Mouse (Mus musculus): ENCODE data around the gene Pigs. TPM values are rescaled to one million over a fixed set of nuclear protein-coding genes. Genes with fewer than 3 reads are reported as not detected.

Pigs gene
- polyA plus RNA-seq (2012; rRNA removed): 88.3 and 95.0 TPM in 2 replicates

DNA sequence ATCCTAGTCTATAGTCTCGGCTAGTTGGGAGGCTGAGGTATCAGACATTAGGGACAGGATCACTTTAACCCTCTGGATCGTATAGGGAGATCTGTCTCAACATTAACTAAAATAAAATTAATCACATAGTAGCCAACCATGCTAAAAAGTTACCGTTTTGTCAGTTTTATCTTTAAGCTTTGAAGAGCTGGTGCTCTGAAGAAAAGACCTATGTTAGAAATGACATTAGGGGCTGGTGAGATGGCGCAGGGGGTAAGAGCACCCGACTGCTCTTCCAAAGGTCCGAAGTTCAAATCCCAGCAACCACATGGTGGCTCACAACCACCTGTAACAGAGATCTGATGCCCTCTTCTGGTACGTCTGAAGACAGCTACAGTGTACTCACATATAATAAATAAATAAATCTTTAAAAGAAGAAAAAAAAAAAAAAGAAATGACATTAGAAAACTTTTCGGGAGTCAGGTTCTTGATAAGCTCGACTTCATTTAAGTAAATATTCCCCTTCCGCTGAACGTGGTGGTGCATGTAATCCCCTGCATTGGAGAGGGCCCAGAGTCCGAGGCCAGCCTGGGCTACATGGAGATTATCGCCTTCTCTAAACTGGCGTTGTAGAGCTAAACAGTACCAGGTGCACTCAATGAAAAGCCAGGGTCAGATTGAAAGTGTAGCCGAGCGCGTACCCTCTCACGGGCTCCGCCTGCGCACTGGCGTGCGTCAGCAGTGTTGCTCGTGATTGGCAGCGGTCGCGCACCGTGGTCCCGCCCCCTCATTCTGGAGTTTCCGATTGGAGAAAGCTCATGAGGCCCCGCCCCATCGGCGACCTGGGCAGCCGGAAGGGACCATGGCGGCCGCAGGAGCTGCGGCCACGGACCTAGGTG is at the start of gene Pigs:
Gene Pigs, plus strand, starts transcription at position 782 of the 878 bp plus-strand sequence.
- H3K36me3 ChIP-seq (ENCODE audit: control insufficient read depth, insufficient read depth, low read length): no peaks in the 10 kb centered on the region
- peak within 1 kb of the TSS; percentile 84 for H3K4me3 ChIP-seq (ENCODE audit: control insufficient read depth, insufficient read depth, low read length)

DNA sequence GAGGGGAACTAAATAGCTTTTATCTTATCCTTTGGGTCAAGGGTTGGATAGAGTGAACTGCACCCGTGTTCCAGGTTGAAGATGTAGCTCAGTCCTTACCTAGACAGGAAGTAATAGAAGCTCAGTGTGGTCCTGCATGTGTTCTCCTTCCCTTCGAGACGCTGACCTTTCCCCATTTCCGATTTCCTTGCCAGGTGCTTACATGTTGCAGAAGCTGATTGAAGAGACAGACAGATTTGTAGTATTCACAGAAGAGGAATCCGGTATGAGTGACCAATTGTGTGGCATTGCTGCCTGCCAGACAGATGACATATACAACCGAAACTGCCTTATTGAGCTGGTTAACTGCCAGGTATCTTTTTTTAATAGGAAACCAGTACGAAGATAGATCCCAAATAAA is 49.4 kb upstream of the Pigs start:
- Histone ChIP-seq H3K36me3 (ENCODE audit: control insufficient read depth, insufficient read depth, low read length) (peaks cover 98% of the 10 kb centered on the region), H3K27ac (ENCODE audit: control insufficient read depth, insufficient read depth, low read length) (no peak overlapping the region), H3K4me3 (ENCODE audit: control insufficient read depth, insufficient read depth, low read length) (no peak overlapping the region), H3K27me3 (ENCODE audit: control insufficient read depth, insufficient read depth, low read length) (no peaks in the 10 kb centered on the region), H3K4me1 (replicated peaks; ENCODE audit: control insufficient read depth, insufficient read depth, low read length) (no peaks in the 10 kb centered on the region)
- DNase-seq: no peak
- TF ChIP-seq CTCF (IDR thresholded peaks at IDR 0.05; ENCODE audit: borderline replicate concordance, control insufficient read depth, extremely low read depth, insufficient read depth, low read length, poor library complexity) (no peak), POLR2A (IDR thresholded peaks at IDR 0.05; ENCODE audit: control insufficient read depth, extremely low read depth, insufficient read depth, low read length, poor library complexity) (no peak)
- 93% methylated on average over 7 of the region's 7 CpGs for WGBS

More for the DNA sequence above, at the start of gene Pigs:
- Histone ChIP-seq H3K27me3 (ENCODE audit: control insufficient read depth, insufficient read depth, low read length) (no peaks in the 10 kb centered on the region), H3K4me1 (replicated peaks; ENCODE audit: control insufficient read depth, insufficient read depth, low read length) (peaks cover 7% of the 10 kb centered on the region), H3K27ac (ENCODE audit: control insufficient read depth, insufficient read depth, low read length) (peak within 1 kb of the TSS; percentile 37; the same call in 1 of the 2 replicates)
- TF ChIP-seq POLR2A (IDR thresholded peaks at IDR 0.05; ENCODE audit: control insufficient read depth, extremely low read depth, insufficient read depth, low read length, poor library complexity): peak; percentile 77
- TF ChIP-seq CTCF (IDR thresholded peaks at IDR 0.05; ENCODE audit: borderline replicate concordance, control insufficient read depth, extremely low read depth, insufficient read depth, low read length, poor library complexity): peak; percentile 57; the same call in 1 of the 2 replicates
- 12% methylated on average over 37 of the region's 37 CpGs for WGBS
- DNase-seq: peak; percentile 96

DNA sequence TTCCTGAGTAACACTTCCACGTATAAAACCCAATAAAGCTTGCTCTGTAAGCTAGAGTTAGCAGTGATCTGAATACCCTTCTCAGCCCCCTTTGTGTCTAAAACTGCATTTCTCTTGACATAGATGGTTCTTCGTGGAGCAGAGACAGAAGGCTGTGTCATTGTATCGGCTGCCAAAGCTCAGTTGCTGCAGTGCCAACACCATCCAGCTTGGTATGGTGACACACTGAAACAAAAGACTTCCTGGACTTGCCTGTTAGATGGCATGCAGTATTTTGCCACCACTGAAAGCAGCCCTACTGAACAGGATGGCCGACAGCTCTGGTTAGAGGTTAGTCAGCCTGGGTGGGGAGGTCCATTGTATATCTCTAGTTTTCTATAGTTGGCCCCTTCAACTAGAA is 48.6 kb upstream of the Pigs start:
- H3K36me3 ChIP-seq (ENCODE audit: control insufficient read depth, insufficient read depth, low read length): peaks cover 98% of the 10 kb centered on the region
- no peak overlapping the region for H3K27ac ChIP-seq (ENCODE audit: control insufficient read depth, insufficient read depth, low read length)
- no peaks in the 10 kb centered on the region for H3K4me1 ChIP-seq (replicated peaks; ENCODE audit: control insufficient read depth, insufficient read depth, low read length)
- TF ChIP-seq CTCF (IDR thresholded peaks at IDR 0.05; ENCODE audit: borderline replicate concordance, control insufficient read depth, extremely low read depth, insufficient read depth, low read length, poor library complexity) (no peak), POLR2A (IDR thresholded peaks at IDR 0.05; ENCODE audit: control insufficient read depth, extremely low read depth, insufficient read depth, low read length, poor library complexity) (no peak)
- H3K27me3 ChIP-seq (ENCODE audit: control insufficient read depth, insufficient read depth, low read length): no peaks in the 10 kb centered on the region
- no peak for DNase-seq
- no peak overlapping the region for H3K4me3 ChIP-seq (ENCODE audit: control insufficient read depth, insufficient read depth, low read length)
- WGBS: 96% methylated on average over 4 of the region's 4 CpGs

DNA sequence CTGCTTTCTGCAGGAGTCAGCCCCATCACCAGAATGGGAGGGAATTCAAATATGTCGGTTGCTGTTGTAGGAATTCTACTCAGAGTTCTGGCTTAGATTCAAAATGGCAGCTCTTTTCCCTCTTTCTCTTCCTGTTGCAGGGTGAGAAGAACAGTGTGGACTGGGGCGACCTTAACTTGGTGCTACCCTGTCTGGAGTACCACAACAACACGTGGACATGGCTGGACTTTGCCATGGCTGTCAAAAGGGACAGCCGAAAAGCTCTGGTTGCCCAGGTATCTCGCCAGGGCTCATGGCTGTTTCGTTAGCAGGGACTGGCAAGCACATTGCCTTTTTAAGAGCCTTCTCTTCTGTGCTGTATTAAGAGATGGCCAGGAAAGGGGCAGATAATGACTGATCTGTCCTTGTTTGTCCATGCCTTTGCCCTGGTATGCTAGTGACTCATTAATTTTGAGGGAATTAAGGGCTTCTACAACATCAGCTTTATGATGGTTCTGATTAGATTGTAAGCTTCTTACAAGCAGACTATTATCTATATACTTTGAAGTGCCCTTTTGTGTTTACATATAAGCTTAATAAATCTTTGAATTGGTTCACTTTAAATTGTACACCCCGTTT is 39.0 kb upstream of the Pigs start:
- no peak for DNase-seq
- Histone ChIP-seq H3K4me1 (replicated peaks; ENCODE audit: control insufficient read depth, insufficient read depth, low read length) (no peaks in the 10 kb centered on the region), H3K36me3 (ENCODE audit: control insufficient read depth, insufficient read depth, low read length) (peaks cover 74% of the 10 kb centered on the region), H3K27ac (ENCODE audit: control insufficient read depth, insufficient read depth, low read length) (no peak overlapping the region), H3K4me3 (ENCODE audit: control insufficient read depth, insufficient read depth, low read length) (no peak overlapping the region), H3K27me3 (ENCODE audit: control insufficient read depth, insufficient read depth, low read length) (no peaks in the 10 kb centered on the region)
- no peak for TF ChIP-seq CTCF (IDR thresholded peaks at IDR 0.05; ENCODE audit: borderline replicate concordance, control insufficient read depth, extremely low read depth, insufficient read depth, low read length, poor library complexity)
- TF ChIP-seq POLR2A (IDR thresholded peaks at IDR 0.05; ENCODE audit: control insufficient read depth, extremely low read depth, insufficient read depth, low read length, poor library complexity): no peak
- 95% methylated on average over 7 of the region's 7 CpGs for whole genome bisulfite sequencing

DNA sequence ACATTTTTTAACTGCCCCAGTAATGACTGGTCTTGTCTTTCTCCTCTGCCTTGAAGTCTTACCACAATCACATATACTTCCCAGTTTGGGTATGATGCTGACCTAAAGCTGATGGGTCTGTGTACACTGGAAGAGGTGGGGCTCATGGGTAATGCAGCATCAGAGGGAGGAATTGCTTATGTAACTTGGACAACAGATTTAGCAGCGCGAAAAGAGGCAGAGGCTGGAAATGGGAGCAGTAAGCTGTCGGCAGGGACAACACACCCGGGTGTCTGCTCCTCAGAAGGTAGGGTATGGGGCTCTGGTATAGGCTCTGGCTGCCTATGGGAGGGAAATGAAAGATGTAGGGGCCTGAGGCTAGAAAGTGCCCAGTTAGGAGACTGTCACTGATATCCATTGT is 37.6 kb upstream of the Pigs start, which contains the start of gene BC030499:
Gene BC030499, plus strand, starts transcription at position 188 of the 400 bp plus-strand sequence.
- Histone ChIP-seq H3K36me3 (ENCODE audit: control insufficient read depth, insufficient read depth, low read length) (peaks cover 60% of the 10 kb centered on the region), H3K4me3 (ENCODE audit: control insufficient read depth, insufficient read depth, low read length) (no peak within 1 kb of the TSS), H3K4me1 (replicated peaks; ENCODE audit: control insufficient read depth, insufficient read depth, low read length) (no peaks in the 10 kb centered on the region), H3K27me3 (ENCODE audit: control insufficient read depth, insufficient read depth, low read length) (no peaks in the 10 kb centered on the region), H3K27ac (ENCODE audit: control insufficient read depth, insufficient read depth, low read length) (no peak within 1 kb of the TSS)
- WGBS: 93% methylated on average over 4 of the region's 4 CpGs
- no peak for TF ChIP-seq POLR2A (IDR thresholded peaks at IDR 0.05; ENCODE audit: control insufficient read depth, extremely low read depth, insufficient read depth, low read length, poor library complexity)
- TF ChIP-seq CTCF (IDR thresholded peaks at IDR 0.05; ENCODE audit: borderline replicate concordance, control insufficient read depth, extremely low read depth, insufficient read depth, low read length, poor library complexity): no peak
- no peak for DNase-seq

DNA sequence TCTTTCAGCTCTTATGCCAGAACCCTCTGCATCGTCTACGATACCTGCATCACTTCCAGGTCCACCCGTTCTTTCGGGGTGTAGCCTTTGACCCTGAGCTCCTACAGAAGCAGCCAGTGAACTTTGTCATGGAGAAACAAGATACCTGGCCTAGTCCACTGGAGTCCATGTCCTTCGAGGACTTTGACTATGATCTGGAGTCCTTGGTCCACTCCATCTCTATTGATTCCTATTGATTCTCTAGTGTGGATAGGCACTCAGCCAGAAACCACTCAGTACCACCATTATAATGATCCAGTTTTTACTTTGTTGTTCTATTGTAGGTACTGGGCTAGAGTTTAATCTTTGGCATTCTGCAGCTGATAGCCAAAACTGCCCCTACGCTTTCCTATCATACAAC is 33.6 kb upstream of the Pigs start:
- no peaks in the 10 kb centered on the region for H3K4me1 ChIP-seq (replicated peaks; ENCODE audit: control insufficient read depth, insufficient read depth, low read length)
- H3K27me3 ChIP-seq (ENCODE audit: control insufficient read depth, insufficient read depth, low read length): no peaks in the 10 kb centered on the region
- H3K27ac ChIP-seq (ENCODE audit: control insufficient read depth, insufficient read depth, low read length): no peak overlapping the region
- H3K36me3 ChIP-seq (ENCODE audit: control insufficient read depth, insufficient read depth, low read length): peaks cover 21% of the 10 kb centered on the region
- WGBS: 98% methylated on average over 6 of the region's 6 CpGs
- no peak overlapping the region for H3K4me3 ChIP-seq (ENCODE audit: control insufficient read depth, insufficient read depth, low read length)
- TF ChIP-seq POLR2A (IDR thresholded peaks at IDR 0.05; ENCODE audit: control insufficient read depth, extremely low read depth, insufficient read depth, low read length, poor library complexity) (no peak), CTCF (IDR thresholded peaks at IDR 0.05; ENCODE audit: borderline replicate concordance, control insufficient read depth, extremely low read depth, insufficient read depth, low read length, poor library complexity) (no peak)
- DNase-seq: no peak

Measured in thymus, adult 2 months (tissue).